Mouse (Mus musculus): ENCODE measurements at regions not wholly inside any gene's neighbourhood (a gene's known extent, or its start where the extent isn't known, plus 50 kb on each side); places are given as distances from the start of the nearest gene placed in this dataset.

GRCm38 (mm10) chr7:36332633-36333032 is 365.3 kb upstream of the Tshz3 start:
- no peak for TF ChIP-seq POLR2A (IDR thresholded peaks at IDR 0.05; ENCODE audit: insufficient read depth, low read length)
- no peak for TF ChIP-seq CTCF (IDR thresholded peaks at IDR 0.05; ENCODE audit: low read depth, low read length)
- no peak for TF ChIP-seq EP300 (IDR thresholded peaks at IDR 0.05; ENCODE audit: insufficient read depth, low read depth, low read length)
